In the genomic region with DNA sequence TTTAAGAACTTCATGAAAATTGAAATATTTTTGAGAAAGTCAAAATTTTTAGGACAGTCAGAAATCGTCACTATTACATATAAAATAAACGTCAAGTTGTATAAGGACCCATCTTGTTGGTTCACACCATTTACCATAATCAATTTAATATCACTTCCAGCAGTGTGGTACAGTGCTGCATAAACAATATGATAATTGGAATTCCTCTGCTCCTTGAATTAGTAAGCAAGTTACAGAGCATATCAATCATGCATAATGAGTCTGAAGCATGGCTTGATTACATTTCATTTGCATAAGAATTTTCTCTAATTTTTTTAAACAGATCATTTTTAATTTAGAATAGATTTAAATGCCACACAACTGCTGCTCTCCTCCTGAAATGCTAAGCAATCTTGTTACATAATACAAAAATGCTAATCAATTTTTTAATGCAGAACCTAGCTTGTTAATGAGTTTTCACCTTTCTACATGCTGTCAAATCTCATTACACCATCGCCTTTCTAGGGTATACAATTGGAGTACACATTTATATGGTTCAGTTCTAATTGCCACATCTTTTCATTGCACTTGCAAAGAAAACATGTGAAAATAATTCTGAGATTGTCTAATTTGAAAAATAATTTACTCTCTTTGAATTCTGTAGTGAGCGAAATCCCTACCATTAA, we compare ENCODE assay signal across 18 mouse cellular contexts.
"Had no signal": no experiment of that assay in that cellular context is flagged by ENCODE, and none has a peak within 500 bp of the region (broad histone marks: within the 10 kb centered on the region; RNA-seq: fewer than 3 reads in every experiment).

No protein-coding gene starts in this region.

- H3K9me3 ChIP-seq: kidney, embryonic 15.5 days; limb, embryonic 15.5 days; liver, embryonic 13.5 days; lung, embryonic 15.5 days; megakaryocyte, embryonic 14.5 days; midbrain, embryonic 13.5 days; neural tube, embryonic 15.5 days; stomach, embryonic 15.5 days had no signal

- H3K4me1 ChIP-seq: kidney, embryonic 15.5 days; limb, embryonic 15.5 days; liver, embryonic 13.5 days; lung, embryonic 15.5 days; megakaryocyte, embryonic 14.5 days; midbrain, embryonic 13.5 days; neural tube, embryonic 15.5 days; stomach, embryonic 15.5 days had no signal

- H3K9ac ChIP-seq: kidney, embryonic 15.5 days; limb, embryonic 15.5 days; liver, embryonic 13.5 days; liver, postnatal 0 days; lung, embryonic 15.5 days; midbrain, embryonic 13.5 days; neural tube, embryonic 15.5 days; stomach, embryonic 15.5 days had no signal

- H3K4me2 ChIP-seq: kidney, embryonic 15.5 days; limb, embryonic 15.5 days; liver, embryonic 13.5 days; lung, embryonic 15.5 days; midbrain, embryonic 13.5 days; neural tube, embryonic 15.5 days; stomach, embryonic 15.5 days had no signal

- H3K27ac ChIP-seq: kidney, embryonic 15.5 days; left cerebral cortex, adult 2 months; limb, embryonic 15.5 days; liver, embryonic 13.5 days; lung, embryonic 15.5 days; macrophage; midbrain, embryonic 13.5 days; neural tube, embryonic 15.5 days; stomach, embryonic 15.5 days had no signal

- H3K36me3 ChIP-seq: kidney, embryonic 15.5 days; limb, embryonic 15.5 days; liver, embryonic 13.5 days; lung, embryonic 15.5 days; midbrain, embryonic 13.5 days; neural tube, embryonic 15.5 days; stomach, embryonic 15.5 days had no signal

- ATAC-seq: liver, postnatal 0 days; midbrain, embryonic 13.5 days had no signal

- H3K27me3 ChIP-seq: kidney, embryonic 15.5 days; limb, embryonic 15.5 days; liver, embryonic 13.5 days; lung, embryonic 15.5 days; megakaryocyte, embryonic 14.5 days; midbrain, embryonic 13.5 days; neural tube, embryonic 15.5 days; stomach, embryonic 15.5 days had no signal

- DNase-seq: kidney, adult 2 months; kidney, postnatal 14 days; liver, embryonic 13.5 days; liver, postnatal 0 days; lung, postnatal 14 days; right cerebral cortex, postnatal 4 days; spleen, adult 18-20 months; thymus, postnatal 36 days had no signal

- H3K4me3 ChIP-seq: kidney, embryonic 15.5 days; left cerebral cortex, adult 2 months; limb, embryonic 15.5 days; liver, embryonic 13.5 days; lung, embryonic 15.5 days; megakaryocyte, embryonic 14.5 days; midbrain, embryonic 13.5 days; myocyte; neural tube, embryonic 15.5 days; stomach, embryonic 15.5 days had no signal
